Mouse (Mus musculus) right cerebral cortex, postnatal 10 days (tissue): Measurements from ENCODE around the gene BC017158.

ENCODE experiments used
- DNase-seq, 2 experiments: peaks; one replicate each; pipeline ENCODE4 v3.0.0; 2021; ENCODE audit warnings: low spot score in 2 of 2

Gene BC017158

GRCm38 (mm10) chr7:128235481-128235880 lies 62.5 kb downstream of the BC017158 start:
- peak in 1 of 2 experiments; percentile 9 for DNase-seq

GRCm38 (mm10) chr7:128234796-128235195 lies 63.2 kb downstream of the BC017158 start:
- no peak for DNase-seq

- no peak for DNase-seq
Observed at GRCm38 (mm10) chr7:128231741-128232140, 66.2 kb downstream of the BC017158 start.
